Mouse (Mus musculus) R1 (cell line): ENCODE data around the gene Nkapd1.
"Not testable (repeated sequence)": the region's sequence is repeated elsewhere in the genome, so short reads cannot be mapped to it uniquely, and the experiment has no call there.

ENCODE experiments used
- DNase-seq: peaks from one replicate; pipeline ENCODE4 v3.0.0-alpha.2; 2018; ENCODE audit warnings: low read depth, low spot score

The Nkapd1 gene

DNA sequence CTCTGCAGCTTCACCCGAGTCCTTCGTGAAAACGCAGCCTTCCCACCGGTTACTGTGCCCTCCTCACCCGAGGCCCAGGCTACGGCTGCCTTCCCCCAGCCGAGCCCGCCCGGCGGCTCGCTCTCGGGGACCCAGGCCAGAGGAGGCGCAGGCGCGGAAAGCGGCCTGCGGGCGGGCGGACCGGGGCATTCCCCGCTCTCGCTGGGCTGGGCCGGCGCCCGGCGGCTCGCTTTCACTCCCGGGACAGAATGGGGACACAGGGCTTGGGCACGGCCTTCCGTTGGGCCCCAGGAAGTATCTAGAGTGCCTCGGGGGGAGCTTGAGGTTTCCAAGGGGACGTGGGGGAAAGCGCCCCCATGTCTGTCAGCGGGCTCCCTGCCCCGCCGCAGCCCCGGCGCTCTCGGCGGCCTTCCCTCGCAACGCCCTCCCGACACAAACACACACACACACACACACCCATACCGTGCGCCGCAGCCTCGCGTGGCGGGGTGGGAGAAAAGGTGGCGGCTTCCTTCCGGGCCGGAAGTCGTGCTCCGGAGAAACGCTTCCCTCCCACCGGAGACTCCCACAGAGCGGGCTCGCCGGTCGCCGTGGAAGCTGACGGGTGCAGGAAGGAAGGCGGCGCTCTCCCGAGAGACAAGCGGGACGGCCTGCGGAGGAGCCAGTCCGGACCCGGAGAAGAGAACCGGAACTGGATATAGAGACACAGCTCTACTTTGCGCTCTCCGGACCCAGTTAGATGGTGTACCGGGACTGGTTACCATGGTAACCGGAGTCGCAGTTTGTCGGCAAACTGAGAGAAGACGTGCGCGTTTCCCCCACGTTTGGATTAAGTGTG, at the start of gene Nkapd1, which contains the start of gene Pih1d2:
Nkapd1 (minus strand) TSS at position 699 of the 838 bp plus-strand sequence.
Pih1d2 (plus strand) TSS at position 556 of the 838 bp plus-strand sequence.
- DNase-seq: peak; percentile 95

DNA sequence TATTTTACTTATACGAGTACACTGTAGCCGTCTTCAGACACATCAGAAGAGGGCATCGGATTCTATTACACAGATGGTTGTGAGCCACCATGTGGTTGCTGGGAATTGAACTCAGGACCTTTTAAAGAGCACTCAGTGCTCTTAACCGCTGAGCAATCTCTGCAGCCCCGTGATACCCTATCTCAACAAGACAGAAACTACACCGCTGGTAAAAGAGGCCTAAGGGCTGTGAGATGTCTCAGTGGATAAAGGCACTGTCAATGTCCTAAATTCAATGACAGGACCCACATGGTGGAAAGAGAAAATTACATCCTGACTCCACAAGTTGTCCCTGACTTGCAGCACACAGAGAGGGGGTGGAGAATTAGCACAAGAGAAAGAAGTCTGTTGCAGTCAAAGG, 49.2 kb upstream of the Nkapd1 start:
- DNase-seq: no peak

DNA sequence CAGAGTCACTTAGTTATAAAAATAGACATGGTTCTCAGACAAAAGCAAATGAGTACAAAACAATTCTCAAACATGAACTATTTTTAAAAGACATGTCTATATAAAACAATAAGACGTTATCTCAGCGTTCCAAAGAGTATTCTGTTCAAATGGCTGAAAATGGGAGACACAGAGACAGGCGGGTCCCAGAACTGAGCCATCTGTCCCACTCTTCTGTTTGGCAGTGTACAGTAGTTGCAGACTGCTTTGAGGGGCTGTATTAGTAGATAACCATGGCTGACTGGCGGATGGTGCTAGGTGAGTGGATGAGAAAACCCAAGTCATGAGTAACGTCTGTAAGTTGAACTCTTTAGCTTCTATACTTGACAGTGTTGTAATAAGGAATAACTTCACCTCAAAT, 47.6 kb upstream of the Nkapd1 start:
- no peak for DNase-seq

DNA sequence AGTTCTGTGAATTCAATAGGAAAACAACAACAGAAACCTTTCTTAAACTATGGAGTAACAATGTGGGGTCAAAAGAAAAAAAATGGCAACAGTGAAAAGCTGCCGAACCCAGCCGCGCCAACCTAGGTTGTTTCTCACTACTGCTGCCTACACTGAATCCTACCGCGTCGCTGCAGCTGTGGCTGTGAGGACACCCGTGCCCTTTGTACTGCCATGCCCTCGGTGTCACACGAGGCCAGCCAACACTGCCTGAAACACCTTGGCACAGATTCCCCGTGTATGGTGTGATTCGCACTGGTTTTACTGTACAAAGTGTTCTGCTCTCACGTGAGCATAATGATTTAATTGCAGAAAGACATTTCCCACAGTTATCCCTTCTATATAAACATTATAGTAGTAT, 43.2 kb upstream of the Nkapd1 start:
- DNase-seq: peak; percentile 14

DNA sequence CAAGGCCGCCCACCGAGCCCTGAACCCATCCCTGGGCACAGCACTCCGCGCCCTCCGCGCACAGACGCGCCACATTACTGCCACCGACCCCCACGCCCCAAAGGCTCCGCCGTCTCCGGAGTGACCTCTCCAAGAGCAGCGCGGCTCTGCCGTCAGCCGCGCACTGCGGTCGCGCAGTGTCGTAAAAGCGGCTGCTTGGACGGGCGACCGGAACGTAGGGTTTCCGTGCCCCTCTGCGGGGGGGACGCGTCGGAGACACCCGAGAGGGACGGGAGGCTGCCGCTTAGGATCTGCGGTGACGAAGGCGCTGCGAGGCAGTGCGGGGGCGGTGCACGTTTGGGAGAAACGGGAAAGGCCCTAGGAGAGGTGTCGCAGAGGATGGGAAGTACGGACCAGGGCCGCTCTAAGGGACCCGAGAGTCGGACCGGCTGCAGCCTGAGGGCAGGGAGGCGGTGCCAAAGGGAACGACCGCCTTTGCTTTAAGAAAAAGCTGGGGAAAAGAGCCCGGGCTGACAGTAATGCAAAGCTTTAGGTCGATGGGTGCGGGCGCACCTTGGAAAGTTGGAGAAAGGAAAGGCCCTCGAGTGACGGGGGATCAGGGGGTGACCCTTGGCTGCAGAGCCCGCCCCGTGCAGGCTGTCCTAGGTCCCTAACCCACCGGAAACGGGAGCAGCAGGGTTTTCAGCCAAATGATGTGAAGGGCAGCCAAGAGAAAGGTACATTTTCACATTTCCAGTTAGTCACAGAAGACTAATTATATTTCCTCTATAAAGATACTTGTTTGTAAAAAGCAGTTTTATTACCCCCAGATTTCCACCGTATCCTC, 42.3 kb upstream of the Nkapd1 start, which contains the start of gene Dlat:
Dlat (minus strand) TSS at position 389 of the 826 bp plus-strand sequence.
- DNase-seq: peak; percentile 91

DNA sequence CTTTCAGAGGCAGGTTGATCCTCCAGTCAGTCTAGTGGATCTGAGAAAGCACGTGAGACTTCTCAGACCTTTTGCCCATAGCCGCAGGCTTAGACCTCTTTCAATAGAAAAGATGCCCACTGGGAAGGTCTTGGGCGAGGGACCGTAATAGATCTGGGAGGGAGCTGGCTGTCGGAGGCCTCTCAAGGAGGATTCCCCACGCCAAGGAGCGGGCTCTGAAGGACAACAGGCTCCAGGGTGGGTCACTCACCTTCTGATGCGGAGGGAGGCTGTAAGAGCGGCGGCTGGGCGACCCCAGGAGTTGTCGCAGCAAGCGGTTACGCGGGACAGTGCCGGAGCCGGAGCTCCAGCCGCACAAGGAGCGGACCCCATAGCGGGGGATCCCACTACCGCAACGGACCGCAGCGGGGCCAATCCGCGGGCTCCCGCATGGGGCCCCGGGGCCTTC, 41.7 kb upstream of the Nkapd1 start:
- DNase-seq: peak; percentile 58

DNA sequence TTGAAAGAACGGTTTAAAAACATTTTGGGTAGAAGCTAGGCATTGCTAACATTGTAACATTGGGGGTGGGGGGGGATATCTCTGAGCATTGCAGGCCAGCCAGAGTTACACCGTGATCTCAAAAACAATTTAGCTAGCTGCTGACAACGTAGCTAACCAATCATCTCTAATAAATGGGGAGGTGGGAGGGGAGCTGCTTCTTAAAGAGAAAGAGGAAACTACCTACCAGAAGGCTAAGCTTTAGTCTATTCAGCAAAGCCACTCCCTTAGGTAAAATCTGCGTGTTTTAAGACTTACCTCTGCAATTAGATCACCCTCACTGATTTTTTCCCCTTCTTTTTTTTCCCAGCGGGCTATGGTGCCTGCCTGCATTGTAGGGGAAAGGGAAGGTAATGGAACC, 41.1 kb upstream of the Nkapd1 start:
- no peak for DNase-seq

DNA sequence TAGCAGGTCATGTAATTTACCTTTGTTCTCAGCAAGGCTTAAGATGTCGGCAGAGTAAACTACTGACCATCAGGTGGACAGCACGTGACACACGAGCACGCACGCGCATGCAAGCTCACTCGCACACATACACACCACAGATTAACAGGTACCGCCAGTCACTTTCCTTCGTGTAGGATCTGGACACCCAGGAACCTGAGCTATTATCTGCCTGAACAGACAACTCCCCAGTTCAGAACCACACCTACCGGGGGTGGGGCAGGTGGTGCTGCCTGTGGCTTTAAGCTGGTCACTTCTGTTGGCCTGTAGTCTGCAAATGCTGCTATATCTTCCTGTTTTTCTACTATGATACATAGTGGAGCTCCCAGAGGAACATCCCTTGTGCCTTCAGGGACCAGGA, 33.2 kb upstream of the Nkapd1 start:
- DNase-seq: no peak

DNA sequence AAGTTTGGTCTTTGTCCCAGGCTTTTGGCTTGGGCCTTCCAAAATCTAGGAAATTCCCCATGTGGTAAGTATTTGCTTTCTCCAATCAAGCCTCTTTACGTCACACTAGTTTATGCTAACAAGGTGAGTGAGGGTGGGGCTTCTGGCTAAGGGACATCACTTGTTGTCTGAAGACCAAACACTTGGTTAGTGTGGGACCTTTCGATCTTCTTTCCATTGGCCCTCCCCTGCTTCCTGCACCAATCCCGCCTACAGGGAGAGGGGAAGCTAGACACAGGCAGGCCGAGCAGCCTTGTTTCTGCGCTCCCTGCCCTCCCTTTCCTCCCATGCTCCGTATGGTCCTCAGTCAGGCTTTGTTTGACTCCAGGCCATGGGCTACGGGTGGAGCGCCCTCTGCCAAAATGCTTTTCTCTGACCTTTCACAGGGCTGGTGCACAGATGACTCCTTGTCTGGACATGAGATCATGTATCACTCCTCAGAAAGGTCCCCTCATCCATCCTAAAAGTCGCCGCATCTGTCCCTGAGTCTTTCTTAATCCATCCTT, 29.6 kb upstream of the Nkapd1 start:
- DNase-seq: peak; percentile 98

DNA sequence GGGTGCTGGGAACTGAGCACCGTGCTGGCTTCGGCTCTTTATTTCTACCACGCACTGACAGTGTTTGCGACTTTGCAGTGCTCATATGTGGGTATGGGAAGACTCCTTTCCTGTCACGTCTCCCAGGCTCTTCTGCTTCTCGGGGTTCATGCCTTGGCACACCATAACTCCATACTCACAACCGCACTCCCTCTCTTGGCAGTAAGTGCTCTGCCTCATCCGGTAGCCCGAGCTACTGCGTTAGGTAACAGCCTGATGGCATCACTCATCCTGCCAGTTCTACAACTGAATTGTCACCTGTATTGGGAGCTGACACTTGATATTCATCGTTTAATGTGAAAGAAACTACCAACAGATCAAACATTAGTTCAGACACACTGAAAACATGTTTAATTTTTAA, 17.0 kb upstream of the Nkapd1 start:
- no peak for DNase-seq

DNA sequence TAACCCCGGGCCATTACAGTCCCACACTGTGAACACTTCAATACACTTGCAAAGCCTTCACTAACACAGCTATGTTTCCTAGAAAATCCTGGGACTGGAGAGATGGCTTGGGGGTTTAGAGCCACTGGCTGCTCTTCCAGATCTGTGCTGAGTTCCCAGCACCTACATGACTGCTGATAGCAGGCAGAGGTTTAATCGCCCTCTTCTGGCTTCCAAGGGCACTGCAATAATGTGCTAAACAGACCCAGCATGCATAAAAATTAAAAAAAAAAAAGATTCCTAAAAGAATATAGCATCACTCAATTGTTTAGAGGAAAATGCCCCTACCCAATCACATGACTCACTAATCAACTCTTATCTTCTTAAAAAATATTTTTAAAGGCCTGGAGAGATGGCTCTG, 15.8 kb upstream of the Nkapd1 start:
- DNase-seq: no peak

DNA sequence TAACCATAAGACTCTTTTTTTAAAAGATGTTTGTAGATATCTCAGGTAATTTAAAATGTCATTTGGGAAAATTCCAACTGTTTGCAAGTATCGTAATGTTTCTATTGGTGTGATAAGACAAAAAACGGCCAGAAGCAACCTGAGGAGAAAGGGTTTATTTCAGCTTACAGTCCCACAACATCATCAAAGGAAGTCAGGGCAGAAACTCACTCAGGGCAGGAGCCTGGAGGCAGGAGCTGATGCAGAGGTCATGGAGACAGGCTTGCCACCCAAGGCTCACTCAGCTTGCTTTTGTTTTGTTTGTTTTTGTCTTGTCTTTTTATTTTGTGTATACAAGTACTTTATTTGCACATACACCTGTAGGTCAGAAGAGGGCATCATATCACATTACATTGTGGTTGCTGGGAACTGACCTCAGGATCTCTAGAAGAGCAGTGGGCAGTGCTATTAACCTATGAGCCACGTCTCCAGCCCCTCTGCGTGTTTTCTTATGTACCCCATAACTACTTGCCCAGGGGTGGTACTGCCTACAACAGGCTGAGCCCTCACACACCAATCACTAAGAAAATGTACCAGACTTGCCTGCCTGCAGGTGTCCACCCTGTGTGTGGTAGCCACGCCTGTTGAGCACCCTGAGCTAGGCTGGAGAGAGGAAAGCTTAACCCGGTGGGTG, 14.9 kb upstream of the Nkapd1 start:
- DNase-seq: no peak

DNA sequence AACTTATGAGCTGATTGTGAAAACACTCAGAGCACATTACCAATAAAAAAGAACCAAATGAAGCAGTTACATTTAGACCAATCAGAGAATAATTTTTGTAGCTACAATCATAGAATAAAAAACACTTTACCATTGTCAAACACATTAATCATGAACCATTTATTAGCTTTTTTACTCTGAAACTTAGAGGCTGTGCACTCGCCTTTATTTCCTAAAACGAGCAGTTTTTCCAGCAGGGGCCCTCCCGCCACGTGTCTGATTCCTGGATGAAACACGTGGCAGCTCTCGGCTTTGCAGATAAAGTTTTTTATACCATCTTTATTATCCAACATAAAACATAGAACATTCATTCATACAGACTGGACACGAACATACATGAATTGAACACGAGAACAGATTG, 13.6 kb upstream of the Nkapd1 start:
- DNase-seq: not testable (repeated sequence)

DNA sequence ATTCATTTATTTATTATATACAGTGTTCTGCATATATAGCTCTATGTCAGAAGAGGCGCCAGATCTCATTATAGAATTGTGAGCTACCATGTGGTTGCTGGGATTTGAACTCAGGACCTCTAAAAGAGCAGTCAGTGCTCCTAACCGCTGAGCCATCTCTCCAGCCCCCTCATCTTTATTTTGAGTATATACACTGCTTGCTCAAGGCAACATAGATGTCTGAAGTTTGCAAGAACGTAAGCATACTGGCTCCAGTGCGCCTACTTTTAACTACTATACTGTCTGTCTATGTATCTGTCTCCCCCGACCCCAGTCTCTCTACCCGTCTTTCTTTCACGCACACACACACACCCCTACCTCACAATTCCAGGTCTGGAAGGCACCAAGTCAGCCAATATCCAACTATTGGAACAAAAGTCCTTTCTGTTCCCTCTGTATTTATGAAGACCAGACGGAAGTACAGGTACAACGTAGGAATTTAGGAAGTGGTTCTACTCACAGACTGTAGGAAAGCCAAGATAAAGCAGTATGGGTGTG, 598 bp upstream of the Nkapd1 start:
- DNase-seq: no peak

DNA sequence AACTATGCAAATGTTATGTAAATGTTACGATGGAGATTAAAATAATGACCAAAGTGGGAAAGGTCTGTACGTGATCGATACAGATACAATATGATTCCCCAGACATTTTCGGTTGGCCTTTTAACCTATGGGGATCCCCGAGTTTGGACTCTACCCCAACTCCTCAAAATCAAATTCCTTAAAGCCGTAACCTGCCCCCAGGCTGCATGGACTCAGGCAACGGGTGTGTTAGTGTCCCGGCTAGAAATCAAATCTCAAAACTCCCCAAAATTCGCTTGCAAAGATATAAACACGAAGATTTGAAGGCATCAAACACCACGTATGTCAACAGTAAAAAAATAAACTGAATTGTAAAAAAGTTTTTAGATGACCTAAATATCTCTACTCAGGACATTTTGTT, 1.1 kb downstream of the Nkapd1 start:
- no peak for DNase-seq

DNA sequence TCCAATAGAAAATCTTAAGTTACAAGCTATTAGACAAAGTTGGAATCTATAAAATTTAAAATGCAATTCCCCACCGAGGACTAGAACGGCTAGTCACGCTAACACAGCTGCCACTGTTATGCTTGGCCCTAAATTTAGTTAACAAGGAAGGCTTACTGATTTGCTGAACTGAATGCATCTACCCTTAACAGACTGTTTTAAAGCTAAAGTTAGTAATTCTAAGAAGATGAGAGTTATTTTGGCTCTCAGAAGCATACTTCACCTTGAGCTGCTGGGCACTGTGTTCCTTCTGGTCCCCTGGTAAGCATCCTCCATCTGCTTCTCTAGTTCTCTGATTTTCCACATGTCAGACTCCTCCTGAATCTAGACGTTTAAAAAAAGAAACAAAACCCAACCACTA, 5.1 kb downstream of the Nkapd1 start:
- no peak for DNase-seq

DNA sequence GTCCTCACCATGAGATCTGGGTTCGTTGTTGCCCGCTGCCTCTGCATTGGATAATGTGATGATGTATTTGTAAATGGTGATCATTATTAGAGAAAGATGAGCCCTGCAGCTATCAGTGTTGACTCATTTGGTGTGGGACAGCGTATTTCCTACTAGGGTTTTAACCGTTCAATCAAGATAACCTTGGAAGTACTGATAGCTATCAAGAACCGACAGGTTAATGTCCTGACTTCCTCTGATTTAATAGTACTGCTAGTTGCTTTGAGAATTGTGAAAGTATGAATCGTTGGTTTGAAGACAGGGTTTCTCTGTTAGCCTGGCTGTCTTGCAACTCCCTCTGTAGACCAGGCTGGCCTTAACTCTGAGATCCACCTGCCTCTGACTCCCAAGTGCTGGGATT, 12.9 kb downstream of the Nkapd1 start:
- DNase-seq: no peak

DNA sequence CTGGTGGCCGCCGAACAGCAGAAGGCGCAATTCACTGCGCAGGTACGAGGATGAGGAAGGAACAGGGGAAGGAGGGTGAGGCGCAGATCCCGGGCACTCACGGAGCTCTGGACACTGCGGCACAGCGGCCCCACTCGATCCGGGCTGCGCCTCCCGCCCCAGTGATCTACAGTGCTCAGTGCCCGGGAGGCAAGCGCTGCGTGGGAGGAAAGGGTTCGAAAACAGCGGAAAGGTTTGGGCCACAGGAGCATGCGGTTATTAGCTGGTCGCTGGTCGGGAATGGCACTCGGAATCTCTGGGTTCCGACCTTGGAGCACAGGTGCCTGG, 13.3 kb downstream of the Nkapd1 start:
- no peak for DNase-seq

DNA sequence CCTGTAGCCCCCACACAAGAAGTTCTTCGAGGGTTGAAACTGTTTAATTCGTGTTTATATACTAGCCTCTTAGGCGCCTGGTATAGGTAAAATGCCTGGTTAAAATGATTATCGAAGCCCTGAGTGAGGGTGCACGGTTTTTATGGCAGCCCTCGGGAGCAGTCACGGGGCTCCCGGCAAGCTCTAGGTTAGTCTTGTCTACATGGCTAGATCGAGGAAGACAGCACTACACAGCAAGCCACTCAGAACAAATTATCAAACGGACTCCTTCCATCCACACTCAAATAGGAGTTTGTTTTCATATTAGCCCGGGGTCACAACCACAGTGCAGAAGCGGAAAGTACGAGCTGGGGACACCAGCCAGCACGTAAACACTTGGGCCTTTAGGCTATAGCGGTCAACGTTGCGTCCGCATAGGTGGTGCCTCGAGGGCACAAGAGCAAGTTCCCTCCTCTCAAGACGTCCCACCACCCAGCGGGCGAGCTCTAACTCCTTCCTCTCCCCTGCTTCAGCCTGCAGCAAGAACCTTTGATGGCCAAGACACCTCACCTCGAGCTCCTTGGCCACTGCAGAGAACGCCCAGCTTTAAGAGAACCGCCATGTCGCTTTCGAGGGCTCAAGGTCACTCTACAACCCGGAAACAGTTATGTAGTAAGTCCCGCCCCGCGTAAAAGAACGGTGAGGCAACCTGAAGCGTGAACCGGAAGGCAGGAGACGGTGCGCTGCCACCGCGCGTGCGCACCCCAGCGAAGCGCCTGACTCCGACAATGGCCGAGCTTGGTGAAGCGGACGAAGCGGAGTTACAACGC, 13.9 kb downstream of the Nkapd1 start, which contains the start of the genes Sdhd and Timm8b:
Sdhd (minus strand) TSS at position 624 of the 809 bp plus-strand sequence.
Timm8b (plus strand) TSS at position 722 of the 809 bp plus-strand sequence.
- DNase-seq: peak; percentile 97

DNA sequence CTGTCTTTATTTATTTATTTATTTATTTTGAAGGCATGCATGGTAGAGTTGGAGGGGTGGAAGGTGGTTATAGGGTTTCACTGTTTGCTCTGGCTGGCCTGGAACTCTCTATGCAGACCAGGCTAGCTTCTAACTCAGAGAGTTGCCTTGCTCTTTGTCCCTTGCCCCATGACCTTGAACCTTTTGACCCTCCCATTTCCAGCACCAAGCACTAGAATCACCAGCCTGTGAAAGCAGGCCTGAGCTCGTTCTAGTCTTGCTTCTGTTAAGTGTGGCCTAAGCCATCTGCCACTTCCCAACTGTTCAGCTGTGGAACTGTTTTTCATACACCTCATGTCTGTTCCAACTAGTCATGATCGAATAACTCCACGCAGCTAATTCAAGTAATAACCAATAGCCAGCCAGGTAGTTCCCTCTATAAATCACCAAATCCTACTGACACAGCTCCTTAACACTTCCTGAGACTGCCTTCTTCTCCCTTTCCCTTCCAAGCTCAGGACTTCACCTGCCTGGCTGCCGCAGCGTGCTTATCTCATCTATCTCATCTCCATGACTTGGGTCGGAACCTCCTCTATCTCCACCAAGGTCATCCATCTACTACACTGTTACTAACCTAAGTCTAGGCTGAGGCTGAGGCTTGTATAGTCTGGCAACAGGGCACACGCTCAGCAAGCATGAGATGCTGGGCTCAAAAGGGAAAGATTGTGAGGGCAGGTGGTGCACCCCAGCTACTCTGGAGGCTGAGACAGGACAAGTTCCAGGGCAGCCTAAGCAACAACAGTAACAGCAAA, 15.0 kb downstream of the Nkapd1 start:
- DNase-seq: peak; percentile 52
